Mouse (Mus musculus) liver, postnatal 0 days (tissue): Measurements from ENCODE around the gene Fam210b. TPM values are rescaled to one million over a fixed set of nuclear protein-coding genes. Genes with fewer than 3 reads are reported as not detected.
A peak's percentile ranks its signal among the peaks of the same experiment; 100 is the strongest.

Source experiments
- ATAC-seq: fragments of 200-750 bp; cut with Nextera tagmentation; 2 replicates; pipeline ENCODE4 v1.8.0; 2017; ENCODE audit warnings: mild to moderate bottlenecking, moderate library complexity
- DNase-seq: peaks from one replicate; pipeline ENCODE4 v3.0.0-alpha.2; 2016
- H3K27ac ChIP-seq: fragments of 300-500 bp; sonication (generic); 2 replicates; pipeline ENCODE4 v1.5.1; 2014; ENCODE audit warnings: antibody characterized with exemption, moderate library complexity, mild to moderate bottlenecking, low read depth
- H3K27me3 ChIP-seq: fragments of 300-500 bp; sonication (generic); 2 replicates; pipeline ENCODE4 v1.6.1; 2014; ENCODE audit warnings: low read length, control low read depth, mixed read lengths; ENCODE audit not compliant: insufficient read depth
- H3K36me3 ChIP-seq: fragments of 300-500 bp; sonication (generic); replicated peaks from 2 replicates; pipeline ENCODE4 v1.6.1; 2014; ENCODE audit warnings: mild to moderate bottlenecking, control low read depth, low read length, moderate library complexity, mixed read lengths; ENCODE audit not compliant: insufficient read depth
- H3K4me1 ChIP-seq: fragments of 300-500 bp; sonication (generic); 2 replicates; pipeline ENCODE4 v1.6.1; 2014; ENCODE audit warnings: antibody characterized with exemption, mild to moderate bottlenecking, control low read depth; ENCODE audit not compliant: insufficient read depth
- H3K4me2 ChIP-seq: fragments of 300-500 bp; sonication (generic); 2 replicates; pipeline ENCODE4 v1.6.1; 2014; ENCODE audit warnings: low read depth, mild to moderate bottlenecking, low read length, moderate library complexity, mixed read lengths
- H3K4me3 ChIP-seq: fragments of 300-500 bp; sonication (generic); 2 replicates; pipeline ENCODE4 v1.5.1; 2014; ENCODE audit warnings: low read depth, low read length
- H3K9ac ChIP-seq: fragments of 300-500 bp; sonication (generic); replicated peaks from 2 replicates; pipeline ENCODE4 v1.6.1; 2014; ENCODE audit warnings: mild to moderate bottlenecking, moderate library complexity
- H3K9me3 ChIP-seq: fragments of 300-500 bp; sonication (generic); 2 replicates; pipeline ENCODE4 v1.6.1; 2016; ENCODE audit warnings: mild to moderate bottlenecking, control low read depth, low read length, mixed read lengths
- CTCF ChIP-seq: sonication (generic); IDR thresholded peaks from 2 replicates; pipeline ENCODE4 v1.5.1; 2016; ENCODE audit warnings: antibody characterized with exemption, low read depth
- EP300 ChIP-seq: IDR thresholded peaks from 2 replicates; pipeline ENCODE4 v1.6.1; 2016; ENCODE audit warnings: antibody characterized with exemption, low read depth, mild to moderate bottlenecking
- WGBS: fragments of 180-500 bp; shearing (Covaris S2); extraction: QIAGEN DNeasy Blood & Tissue Kit; methylation state at CpG from one replicate; pipeline ENCODE4 v1.1.7; 2014; ENCODE audit not compliant: insufficient replicate concordance; 5-methylcytosine and 5-hydroxymethylcytosine counted together
- polyA plus RNA-seq: library from polyadenylated mRNA; unstranded; fragments of >200 nt; fragmentation: Nextera tagmentation; extraction: Ambion mirVana; gene quantifications from 2 replicates; pipeline ENCODE4 v1.2.1, GENCODE M21; 2015

Gene Fam210b
- polyA plus RNA-seq, 1 experiment from 2014 or later = 81.2 TPM

DNA sequence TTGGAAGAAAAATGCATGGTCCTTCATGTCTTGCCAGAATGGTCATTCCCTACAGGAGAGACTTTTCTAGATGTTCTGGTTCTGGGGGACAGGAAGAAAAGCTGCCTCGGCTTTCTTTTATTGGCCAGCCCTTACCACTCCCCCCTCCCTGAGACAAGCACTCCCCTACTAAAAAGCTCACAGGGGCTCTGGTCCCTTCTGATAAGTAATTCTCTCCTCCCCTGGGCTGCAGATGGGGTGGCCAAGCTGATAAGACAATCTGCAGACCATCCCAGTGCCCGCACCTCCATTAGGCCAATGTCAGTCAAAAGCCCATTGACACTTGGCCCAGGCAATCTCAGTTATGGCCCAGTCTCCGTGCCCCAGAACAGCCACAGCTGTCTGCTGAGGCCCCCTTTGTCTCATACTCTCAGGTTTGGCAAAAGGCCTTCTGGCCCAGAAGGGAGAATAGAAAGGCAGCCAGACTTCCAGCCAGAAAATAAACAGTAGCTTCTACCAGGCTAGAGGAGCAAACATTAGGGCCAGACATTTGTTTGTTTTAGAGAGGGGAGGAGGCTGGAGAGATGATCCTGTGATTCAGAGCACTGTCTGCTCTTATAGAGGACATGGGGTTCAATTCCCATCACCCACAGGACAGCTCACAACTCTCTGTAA, 3.1 kb downstream of the Fam210b start:
- Histone ChIP-seq H3K9ac (peak overlapping the region; percentile 95), H3K36me3 (peaks cover 25% of the 10 kb centered on the region), H3K4me2 (peak overlapping the region; percentile 82), H3K27ac (peak overlapping the region; percentile 93), H3K4me3 (peak overlapping the region; percentile 98), H3K27me3 (no peaks in the 10 kb centered on the region), H3K9me3 (no peaks in the 10 kb centered on the region), H3K4me1 (peaks cover 35% of the 10 kb centered on the region)
- DNase-seq (peak; percentile 70), ATAC-seq (peak; percentile 38)
- TF ChIP-seq CTCF = no peak
- TF ChIP-seq EP300 = peak; percentile 96
- WGBS = 30% methylated on average over 3 of the region's 3 CpGs

DNA sequence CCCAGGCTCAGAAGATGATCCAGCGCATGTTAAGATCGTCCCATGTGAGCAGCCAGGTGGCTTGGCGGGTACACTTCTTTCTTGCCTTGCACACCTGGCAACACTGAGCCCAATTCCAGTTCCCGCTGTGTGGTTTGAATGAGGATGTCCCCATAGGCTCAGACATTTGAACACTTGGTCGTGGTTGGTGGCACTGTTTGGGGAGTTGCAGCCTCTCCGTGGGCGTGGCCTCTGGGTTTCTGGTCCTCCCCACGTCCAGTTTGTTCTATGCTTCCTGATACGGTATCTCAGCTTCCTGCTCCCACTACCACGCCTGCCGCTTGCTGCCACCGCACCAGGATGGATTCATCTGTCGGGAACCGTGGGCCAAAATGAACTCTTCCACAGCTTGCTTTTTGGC, 4.4 kb downstream of the Fam210b start:
- Histone ChIP-seq H3K27me3 (no peaks in the 10 kb centered on the region), H3K4me1 (peaks cover 34% of the 10 kb centered on the region), H3K36me3 (peaks cover 39% of the 10 kb centered on the region), H3K4me3 (0 out of 2 replicates have a peak overlapping the region, but pooled peaks have one; percentile 98), H3K9me3 (no peaks in the 10 kb centered on the region), H3K4me2 (peak overlapping the region; percentile 82), H3K9ac (no peak overlapping the region), H3K27ac (peak overlapping the region; percentile 66)
- TF ChIP-seq EP300 (no peak), CTCF (no peak)
- ATAC-seq (no peak), DNase-seq (peak; percentile 66)
- WGBS = 57% methylated on average over 14 of the region's 14 CpGs

DNA sequence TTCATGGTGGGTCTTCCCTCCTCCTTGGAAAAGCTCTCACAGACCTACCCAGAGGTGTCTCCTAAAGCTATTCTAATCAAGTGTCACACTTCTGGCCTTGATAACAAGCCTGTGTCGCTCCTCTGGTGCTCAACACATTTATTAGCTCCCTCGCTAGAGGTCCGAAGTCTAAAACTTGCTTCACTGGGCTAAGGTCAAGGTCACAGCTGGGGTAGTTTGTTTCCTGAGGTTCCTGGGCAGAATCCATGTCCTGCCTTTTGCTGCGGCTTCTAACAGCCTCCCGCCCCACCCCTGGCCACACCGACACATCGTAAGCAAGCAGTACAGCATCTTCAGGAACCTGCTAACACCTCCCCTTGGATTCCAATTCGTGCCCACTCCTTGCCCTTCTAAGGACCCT, 5.4 kb downstream of the Fam210b start:
- Histone ChIP-seq H3K4me2 (peak overlapping the region; percentile 82), H3K4me1 (peaks cover 31% of the 10 kb centered on the region), H3K27ac (peak overlapping the region; percentile 66), H3K36me3 (peaks cover 49% of the 10 kb centered on the region), H3K9ac (no peak overlapping the region), H3K4me3 (0 out of 2 replicates have a peak overlapping the region, but pooled peaks have one; percentile 6), H3K27me3 (no peaks in the 10 kb centered on the region), H3K9me3 (no peaks in the 10 kb centered on the region)
- TF ChIP-seq EP300 (no peak), CTCF (no peak)
- 65% methylated on average over 8 of the region's 8 CpGs for WGBS
- peak; percentile 62 for DNase-seq
- ATAC-seq = no peak; the same call in 1 of the 2 replicates

DNA sequence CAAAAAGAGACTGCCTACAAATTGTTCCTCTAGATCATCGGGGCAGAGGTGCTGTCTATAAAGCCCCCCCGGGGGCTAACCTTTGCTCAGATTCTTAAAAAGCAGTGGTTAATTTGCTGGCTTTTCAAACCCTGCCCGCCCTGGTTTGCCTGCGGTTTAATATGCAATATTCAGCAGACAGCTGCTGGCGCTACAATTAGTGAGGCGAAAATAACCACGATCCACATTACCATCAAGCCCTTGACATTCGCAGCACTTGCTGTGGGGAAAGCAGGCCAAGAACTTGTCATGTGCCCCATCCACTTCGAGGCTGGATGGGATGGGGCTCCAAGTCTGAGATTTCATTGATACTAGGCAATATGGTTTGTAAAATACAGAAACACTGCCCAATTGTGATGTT, 7.9 kb downstream of the Fam210b start:
- 90% methylated on average over 9 of the region's 9 CpGs for WGBS
- TF ChIP-seq EP300 (no peak), CTCF (no peak)
- Histone ChIP-seq H3K27ac (no peak overlapping the region), H3K4me1 (peaks cover 31% of the 10 kb centered on the region), H3K9me3 (no peaks in the 10 kb centered on the region), H3K36me3 (peaks cover 73% of the 10 kb centered on the region), H3K27me3 (no peaks in the 10 kb centered on the region), H3K4me2 (no peak overlapping the region), H3K9ac (no peak overlapping the region), H3K4me3 (no peak overlapping the region)
- ATAC-seq (no peak), DNase-seq (no peak)

DNA sequence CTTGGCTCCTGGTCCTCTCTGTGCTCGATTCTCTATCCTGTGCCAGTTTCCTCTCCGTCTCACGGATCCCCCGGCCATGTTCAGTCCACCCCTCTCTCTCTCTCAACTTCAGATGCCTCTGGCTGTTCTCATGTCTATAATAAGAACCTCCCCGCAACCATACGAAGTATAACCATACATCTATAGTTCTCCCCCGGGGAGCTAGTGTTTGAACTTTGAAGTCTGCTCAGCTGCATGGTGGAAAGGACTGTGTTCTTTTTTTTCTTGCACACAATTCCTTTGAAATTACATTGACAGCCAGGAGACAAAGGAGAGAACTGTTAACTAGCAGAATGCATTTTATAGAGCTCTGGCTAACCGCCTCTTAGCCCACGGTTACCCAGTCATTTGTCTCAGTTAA, 9.4 kb downstream of the Fam210b start:
- H3K4me3 ChIP-seq = no peak overlapping the region
- peaks cover 82% of the 10 kb centered on the region for H3K36me3 ChIP-seq
- H3K4me2 ChIP-seq = no peak overlapping the region
- ATAC-seq (no peak), DNase-seq (no peak)
- no peak overlapping the region for H3K27ac ChIP-seq
- H3K9ac ChIP-seq = no peak overlapping the region
- no peaks in the 10 kb centered on the region for H3K27me3 ChIP-seq
- H3K4me1 ChIP-seq = peaks cover 15% of the 10 kb centered on the region
- H3K9me3 ChIP-seq = no peaks in the 10 kb centered on the region
- 87% methylated on average over 9 of the region's 9 CpGs for WGBS
- no peak for TF ChIP-seq CTCF
- TF ChIP-seq EP300 = no peak

DNA sequence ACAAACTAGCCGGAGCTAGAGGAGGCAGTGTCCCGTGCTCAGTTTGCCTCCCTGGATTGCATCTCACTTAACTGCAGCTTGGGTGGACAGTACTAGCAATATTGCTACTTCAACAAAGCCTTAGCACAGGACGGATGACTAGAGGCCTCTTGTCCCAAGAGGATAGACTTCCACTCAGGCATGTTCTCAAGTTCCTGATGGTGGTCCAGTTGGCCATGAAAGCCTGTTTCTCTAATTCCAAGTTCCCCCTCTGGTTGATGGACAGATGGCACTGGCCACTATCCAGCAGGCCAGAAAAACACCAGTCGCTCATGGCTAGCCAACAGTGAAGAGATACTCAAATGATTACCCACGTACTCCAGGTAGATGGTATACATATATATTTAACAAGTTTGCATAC, 10.5 kb downstream of the Fam210b start:
- H3K4me3 ChIP-seq = no peak overlapping the region
- no peaks in the 10 kb centered on the region for H3K27me3 ChIP-seq
- H3K9ac ChIP-seq = no peak overlapping the region
- H3K9me3 ChIP-seq = no peaks in the 10 kb centered on the region
- peaks cover 93% of the 10 kb centered on the region for H3K36me3 ChIP-seq
- H3K4me1 ChIP-seq = peaks cover 5% of the 10 kb centered on the region
- no peak overlapping the region for H3K27ac ChIP-seq
- no peak overlapping the region for H3K4me2 ChIP-seq
- TF ChIP-seq CTCF = no peak
- no peak for TF ChIP-seq EP300
- WGBS = 89% methylated on average over 5 of the region's 5 CpGs
- ATAC-seq (0 out of 2 replicates have a peak, but pooled peaks have one; percentile 6), DNase-seq (no peak)
